Mouse (Mus musculus) limb, embryonic 14.5 days (tissue): ENCODE measurements around the gene Rnf182. TPM values are rescaled to one million over a fixed set of nuclear protein-coding genes. Genes with fewer than 3 reads are reported as not detected.

Source experiments
- ATAC-seq: fragments of 200-750 bp; cut with Nextera tagmentation; 2 replicates; pipeline ENCODE4 v1.8.0; 2017; ENCODE audit warnings: low read depth, moderate number of reproducible peaks, moderate TSS enrichment; ENCODE audit not compliant: low FRiP score
- DNase-seq: peaks from one replicate; pipeline ENCODE4 v3.0.0-alpha.2; 2015; ENCODE audit warnings: low spot score
- H3K27ac ChIP-seq: fragments of 300-500 bp; sonication (generic); replicated peaks from 2 replicates; pipeline ENCODE4 v1.5.1; 2014; ENCODE audit warnings: low read depth, mild to moderate bottlenecking, low read length, moderate library complexity, mixed read lengths
- H3K27me3 ChIP-seq: fragments of 300-500 bp; sonication (generic); 2 replicates; pipeline ENCODE4 v1.6.1; 2014; ENCODE audit warnings: low read length, mixed read lengths; ENCODE audit not compliant: control insufficient read depth, insufficient read depth
- H3K36me3 ChIP-seq: fragments of 300-500 bp; sonication (generic); 2 replicates; pipeline ENCODE4 v1.6.1; 2014; ENCODE audit warnings: mild to moderate bottlenecking, low read length, moderate library complexity, mixed read lengths; ENCODE audit not compliant: control insufficient read depth, insufficient read depth
- H3K4me1 ChIP-seq: fragments of 300-500 bp; sonication (generic); 2 replicates; pipeline ENCODE4 v1.6.1; 2014; ENCODE audit warnings: antibody characterized with exemption, low read length, mixed read lengths; ENCODE audit not compliant: control insufficient read depth, insufficient read depth
- H3K4me2 ChIP-seq: fragments of 300-500 bp; sonication (generic); replicated peaks from 2 replicates; pipeline ENCODE4 v1.6.1; 2014; ENCODE audit warnings: low read depth, mild to moderate bottlenecking, low read length, moderate library complexity; ENCODE audit not compliant: severe bottlenecking
- H3K4me3 ChIP-seq: fragments of 300-500 bp; sonication (generic); replicated peaks from 2 replicates; pipeline ENCODE4 v1.5.1; 2014; ENCODE audit warnings: low read length
- H3K9ac ChIP-seq: fragments of 300-500 bp; sonication (generic); 2 replicates; pipeline ENCODE4 v1.6.1; 2014; ENCODE audit warnings: mild to moderate bottlenecking, low read depth, low read length, moderate library complexity; ENCODE audit not compliant: severe bottlenecking
- H3K9me3 ChIP-seq: fragments of 300-500 bp; sonication (generic); 2 replicates; pipeline ENCODE4 v1.6.1; 2016; ENCODE audit warnings: low read length; ENCODE audit not compliant: control insufficient read depth
- POLR2A ChIP-seq: fragments of 200-500 bp; IDR thresholded peaks from 2 replicates; pipeline ENCODE4 v1.8.0; 2012; ENCODE audit warnings: inconsistent platforms, mild to moderate bottlenecking, moderate library complexity, borderline replicate concordance; ENCODE audit not compliant: insufficient read depth, insufficient read length; ENCODE audit errors: extremely low read depth
- WGBS: fragments of 180-500 bp; shearing (Covaris S2); extraction: QIAGEN DNeasy Blood & Tissue Kit; methylation state at CpG from one replicate; pipeline ENCODE4 v1.1.7; 2014; 5-methylcytosine and 5-hydroxymethylcytosine counted together
- polyA plus RNA-seq, 2 experiments: library from polyadenylated mRNA; depleted of rRNA in 1 of 2; stranded (reverse) in 1 of 2; unstranded in 1 of 2; fragments of >200 nt; fragmentation: Nextera tagmentation in 1 of 2; extraction: Ambion mirVana in 1 of 2; gene quantifications; 2 replicates each; pipeline versions ENCODE4 v1.2.1 to v1.2.3; 2012 to 2014

The Rnf182 gene
- polyA plus RNA-seq, 2 experiments: 4.7 to 8.6 TPM

DNA sequence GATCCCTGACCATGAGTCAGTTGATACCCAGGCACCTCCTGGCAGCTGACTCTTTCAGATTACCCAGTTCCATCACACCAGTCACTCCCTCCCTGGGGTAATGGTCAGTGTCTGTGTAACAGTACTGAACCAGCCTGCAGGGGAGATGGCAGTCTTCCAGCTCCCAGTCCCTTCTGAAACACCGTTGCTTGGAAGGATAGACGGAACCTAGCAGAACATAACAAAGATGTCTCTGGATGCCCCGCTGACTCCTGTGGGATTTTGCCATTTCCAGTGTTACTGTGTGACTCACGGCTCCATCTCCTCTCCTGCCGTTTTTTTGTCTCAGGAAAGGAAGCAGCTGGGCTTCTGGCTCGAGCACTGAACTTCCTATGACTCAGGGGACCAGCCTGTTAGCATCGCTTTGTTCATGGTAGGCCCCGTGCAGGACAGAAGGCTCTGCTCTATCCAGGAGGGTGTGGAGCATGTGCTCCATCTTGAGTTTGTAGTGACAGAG is 69.0 kb downstream of the Rnf182 start:
- no peak for ATAC-seq

DNA sequence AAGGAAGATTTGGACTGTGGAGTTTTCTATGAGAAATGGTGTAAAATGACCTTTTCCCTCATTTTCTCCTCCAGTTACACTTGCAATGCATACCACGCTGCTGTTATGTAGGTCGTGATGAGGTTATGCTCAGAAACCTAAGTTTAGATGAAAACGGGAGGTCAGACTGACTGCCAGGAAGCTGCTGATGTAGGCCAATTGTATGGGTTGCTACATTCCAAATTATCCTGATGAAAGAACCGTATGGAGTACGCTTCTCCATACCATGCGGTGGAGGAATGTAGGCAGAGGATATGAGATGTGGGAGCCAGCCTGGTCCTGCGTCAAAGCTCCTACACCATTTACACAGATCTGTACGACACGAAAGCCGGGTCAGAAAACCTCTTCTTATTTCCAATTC is 72.6 kb downstream of the Rnf182 start:
- Histone ChIP-seq H3K4me2 (no peak overlapping the region), H3K36me3 (no peaks in the 10 kb centered on the region), H3K4me1 (no peaks in the 10 kb centered on the region), H3K4me3 (no peak overlapping the region), H3K9ac (no peak overlapping the region), H3K9me3 (no peaks in the 10 kb centered on the region), H3K27me3 (no peaks in the 10 kb centered on the region), H3K27ac (no peak overlapping the region)
- no peak for DNase-seq
- TF ChIP-seq POLR2A: no peak
- WGBS: 89% methylated on average over 10 of the region's 10 CpGs
- ATAC-seq: no peak

More for the DNA sequence above, 69.0 kb downstream of the Rnf182 start:
- WGBS: 55% methylated on average over 8 of the region's 8 CpGs
- H3K27ac ChIP-seq: no peak overlapping the region
- H3K4me2 ChIP-seq: no peak overlapping the region
- H3K27me3 ChIP-seq: no peaks in the 10 kb centered on the region
- no peak overlapping the region for H3K9ac ChIP-seq
- no peak overlapping the region for H3K4me3 ChIP-seq
- no peaks in the 10 kb centered on the region for H3K36me3 ChIP-seq
- no peaks in the 10 kb centered on the region for H3K9me3 ChIP-seq
- DNase-seq: peak; percentile 52
- H3K4me1 ChIP-seq: no peaks in the 10 kb centered on the region
- TF ChIP-seq POLR2A: no peak

DNA sequence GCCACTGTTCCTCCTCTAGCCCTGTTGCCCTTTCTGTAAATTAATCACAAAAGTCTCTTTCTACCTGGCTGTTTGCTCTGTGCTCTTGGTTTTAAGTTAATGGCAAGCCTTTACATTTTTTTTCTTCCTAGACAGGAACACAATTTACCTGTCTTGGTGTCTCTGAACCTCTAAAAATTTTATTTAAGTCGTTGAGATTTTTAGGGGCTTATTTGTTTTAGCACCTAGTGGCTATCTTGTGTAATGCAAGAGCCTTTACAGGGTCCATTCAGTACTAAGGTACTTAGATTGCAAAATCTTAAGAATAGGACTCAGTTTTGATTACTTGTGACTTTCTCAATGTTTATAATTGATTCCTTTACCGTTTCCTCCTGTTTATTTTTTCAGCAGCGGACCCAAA is 76.2 kb downstream of the Rnf182 start:
- Histone ChIP-seq H3K9ac (no peak overlapping the region), H3K4me2 (no peak overlapping the region), H3K9me3 (no peaks in the 10 kb centered on the region), H3K36me3 (no peaks in the 10 kb centered on the region), H3K4me3 (no peak overlapping the region), H3K4me1 (no peaks in the 10 kb centered on the region), H3K27me3 (no peaks in the 10 kb centered on the region), H3K27ac (no peak overlapping the region)
- TF ChIP-seq POLR2A: no peak
- DNase-seq (no peak), ATAC-seq (no peak)
- 65% methylated on average over 3 of the region's 3 CpGs for WGBS

DNA sequence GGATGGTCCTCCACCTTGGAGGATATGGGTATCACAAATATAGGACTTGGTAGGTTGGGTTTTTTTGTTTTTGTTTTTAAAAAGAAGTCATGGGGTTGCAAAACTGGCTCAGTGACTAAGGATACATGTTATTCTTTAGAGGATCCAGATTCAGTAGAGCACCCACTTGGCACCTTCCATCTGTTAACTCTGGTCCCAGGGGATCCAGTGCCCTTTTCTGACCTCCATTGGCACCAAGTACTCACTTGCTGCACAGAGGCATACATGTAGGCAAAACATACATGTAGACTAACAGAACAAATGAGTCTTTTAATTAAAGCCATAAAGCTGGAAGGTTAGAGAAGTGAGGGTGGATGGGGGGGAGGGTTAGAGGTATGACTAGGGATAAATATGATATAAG is 80.0 kb downstream of the Rnf182 start:
- no peak overlapping the region for H3K4me3 ChIP-seq
- H3K9me3 ChIP-seq: no peaks in the 10 kb centered on the region
- no peaks in the 10 kb centered on the region for H3K27me3 ChIP-seq
- ATAC-seq (no peak), DNase-seq (no peak)
- H3K9ac ChIP-seq: no peak overlapping the region
- no peaks in the 10 kb centered on the region for H3K36me3 ChIP-seq
- H3K4me2 ChIP-seq: no peak overlapping the region
- no peak overlapping the region for H3K27ac ChIP-seq
- H3K4me1 ChIP-seq: no peaks in the 10 kb centered on the region
- no peak for TF ChIP-seq POLR2A

DNA sequence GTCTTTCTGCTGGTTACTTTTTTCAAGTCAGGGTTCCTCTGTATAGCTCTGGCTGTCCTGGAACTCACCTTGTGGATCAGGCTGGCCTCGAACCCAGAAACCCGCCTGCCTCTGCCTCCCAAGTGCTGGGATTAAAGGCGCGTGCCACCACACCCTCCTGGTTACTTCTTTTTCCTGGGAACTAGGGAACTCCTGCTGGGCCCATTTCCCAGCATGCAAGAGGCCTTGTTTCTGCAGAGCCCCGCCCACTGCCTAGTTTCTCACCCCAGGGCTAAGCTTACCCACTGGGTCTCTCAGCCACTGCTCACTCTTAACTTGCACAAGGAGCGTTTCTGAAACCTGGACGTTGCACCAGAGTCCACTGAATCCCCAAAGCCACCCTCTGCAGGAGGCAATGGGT is 80.5 kb downstream of the Rnf182 start:
- no peak overlapping the region for H3K4me2 ChIP-seq
- no peaks in the 10 kb centered on the region for H3K36me3 ChIP-seq
- DNase-seq (no peak), ATAC-seq (no peak)
- no peaks in the 10 kb centered on the region for H3K27me3 ChIP-seq
- H3K27ac ChIP-seq: no peak overlapping the region
- no peaks in the 10 kb centered on the region for H3K4me1 ChIP-seq
- TF ChIP-seq POLR2A: no peak
- H3K4me3 ChIP-seq: no peak overlapping the region
- no peaks in the 10 kb centered on the region for H3K9me3 ChIP-seq
- no peak overlapping the region for H3K9ac ChIP-seq
- 88% methylated on average over 7 of the region's 7 CpGs for WGBS

DNA sequence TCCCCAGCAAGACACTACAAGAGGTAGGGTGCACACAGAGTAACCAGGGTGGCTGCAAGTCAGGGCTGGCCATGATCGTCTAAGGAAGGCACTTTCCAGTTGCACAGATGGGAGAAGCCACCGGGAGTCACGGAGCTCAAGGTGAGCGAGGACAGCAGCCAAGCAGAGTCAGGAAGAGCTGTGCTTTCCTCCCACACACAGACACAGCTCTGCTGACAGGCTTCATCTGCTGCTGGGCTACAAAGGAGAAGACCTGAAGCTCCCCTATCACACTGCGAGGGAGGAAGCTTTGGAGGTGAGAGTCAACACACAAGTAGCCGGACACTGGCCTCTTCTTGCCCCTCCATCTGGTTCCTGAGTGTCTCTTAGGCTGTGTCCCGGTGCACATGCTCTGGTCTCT is 83.0 kb downstream of the Rnf182 start:
- DNase-seq (no peak), ATAC-seq (no peak)
- Histone ChIP-seq H3K36me3 (no peaks in the 10 kb centered on the region), H3K27me3 (no peaks in the 10 kb centered on the region), H3K9ac (no peak overlapping the region), H3K27ac (no peak overlapping the region), H3K4me3 (no peak overlapping the region), H3K4me1 (peaks cover 7% of the 10 kb centered on the region), H3K4me2 (no peak overlapping the region), H3K9me3 (no peaks in the 10 kb centered on the region)
- no peak for TF ChIP-seq POLR2A
- WGBS: 66% methylated on average over 7 of the region's 7 CpGs
